Mouse (Mus musculus) left cerebral cortex, postnatal 10 days (tissue): ENCODE results near the gene Tmem39a. TPM values are rescaled to one million over a fixed set of nuclear protein-coding genes. Genes with fewer than 3 reads are reported as not detected.

ENCODE experiments used
- DNase-seq, 2 experiments: peaks; one replicate each; pipeline ENCODE4 v3.0.0; 2021 to 2022; ENCODE audit warnings: low spot score in 2 of 2, mixed read lengths in 1 of 2; ENCODE audit errors: extremely low spot score in 1 of 2
- intact Hi-C: fragments of 180-260 bp; cut with DNase I; formaldehyde crosslinking; loops from one replicate; pipeline ENCODE4 v1.15.1; 2025
- total RNA-seq, 2 experiments: library from RNA; stranded (reverse); gene quantifications; 2 replicates each; pipeline ENCODE4 v1.2.3; 2021

Tmem39a gene
- total RNA-seq, 2 experiments from 2014 or later, result 19.5 to 22.9 TPM

- intact Hi-C loops, result loop anchor here (10.0 kb wide), 1 partner anchor 104 kb away; no protein-coding TSS in a partner anchor
Observed at GRCm38 (mm10) chr16:38620696-38621450, 62.4 kb downstream of the Tmem39a start.

DNA sequence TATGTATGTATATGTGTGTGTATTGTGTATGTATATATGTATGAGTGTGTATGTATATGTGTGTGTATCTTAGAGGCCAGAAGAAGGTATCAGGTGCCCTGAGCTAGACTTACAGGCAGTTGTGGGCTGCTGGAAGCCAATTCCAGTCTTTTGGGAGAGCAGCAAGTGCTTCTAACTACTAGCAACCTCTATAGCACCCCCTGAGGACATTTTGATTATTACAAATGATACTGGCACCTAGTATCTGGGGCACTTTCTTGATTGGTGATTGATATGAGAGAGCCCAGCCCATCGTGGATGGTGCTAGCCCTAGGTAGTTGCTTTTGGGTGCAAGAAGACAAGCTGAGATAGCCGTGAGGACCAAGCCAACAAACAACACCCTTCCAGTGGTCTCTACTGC, 63.8 kb downstream of the Tmem39a start:
- DNase-seq, result no peak
- intact Hi-C loops, result loop anchor here (10.0 kb wide), 1 partner anchor 103 kb away; no protein-coding TSS in a partner anchor

More at GRCm38 (mm10) chr16:38620696-38621450, 62.4 kb downstream of the Tmem39a start:
- no peak for DNase-seq

GRCm38 (mm10) chr16:38624303-38624702, 65.8 kb downstream of the Tmem39a start:
- no peak for DNase-seq
- intact Hi-C loops, result loop anchor here (10.0 kb wide), 1 partner anchor 100 kb away; no protein-coding TSS in a partner anchor

- intact Hi-C loops, result loop anchor here (10.0 kb wide), 1 partner anchor 99 kb away; no protein-coding TSS in a partner anchor
- DNase-seq, result no peak
Observed at GRCm38 (mm10) chr16:38625411-38625810, 66.9 kb downstream of the Tmem39a start.

GRCm38 (mm10) chr16:38625811-38626369, 67.4 kb downstream of the Tmem39a start:
- intact Hi-C loops, result loop anchor here (10.0 kb wide), 1 partner anchor 99 kb away; no protein-coding TSS in a partner anchor
- DNase-seq, result no peak

- intact Hi-C loops, result loop anchor here (10.0 kb wide), 1 partner anchor 73 kb away; no protein-coding TSS in a partner anchor
- DNase-seq, result peak in 1 of 2 experiments; percentile 74
Observed at GRCm38 (mm10) chr16:38632147-38632546, 73.6 kb downstream of the Tmem39a start.

DNA sequence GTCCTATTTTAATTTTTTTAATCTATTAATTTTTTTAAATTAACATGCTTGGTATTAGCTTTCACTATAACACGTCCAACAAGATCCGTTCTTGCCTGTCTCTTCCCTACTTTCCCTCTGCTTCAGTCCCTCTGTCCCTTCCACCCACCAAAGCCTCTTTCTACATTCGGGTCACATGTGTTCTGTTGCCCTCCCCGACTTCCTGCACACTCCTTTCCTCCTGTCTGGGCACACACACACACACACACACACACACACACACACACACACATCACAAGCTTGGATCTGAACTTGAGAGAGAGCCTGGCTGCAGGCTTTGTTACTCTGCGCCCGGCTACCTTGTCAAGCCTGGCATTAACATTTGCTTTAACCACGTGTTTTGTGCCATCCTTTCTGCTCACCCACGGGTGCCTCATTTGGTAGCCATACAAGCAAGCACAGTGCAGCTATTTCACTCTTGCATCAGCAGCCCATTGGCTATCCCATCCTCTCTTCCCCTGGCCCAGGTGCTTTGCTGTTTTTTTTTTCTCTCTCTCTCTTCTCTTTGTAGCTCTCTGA, 77.4 kb downstream of the Tmem39a start:
- intact Hi-C loops, result loop anchor here (10.0 kb wide), 1 partner anchor 69 kb away; no protein-coding TSS in a partner anchor
- DNase-seq, result no peak

GRCm38 (mm10) chr16:38636682-38637081, 78.2 kb downstream of the Tmem39a start:
- peak in 1 of 2 experiments; percentile 41 for DNase-seq
- intact Hi-C loops, result loop anchor here (10.0 kb wide), 1 partner anchor 68 kb away; no protein-coding TSS in a partner anchor

DNA sequence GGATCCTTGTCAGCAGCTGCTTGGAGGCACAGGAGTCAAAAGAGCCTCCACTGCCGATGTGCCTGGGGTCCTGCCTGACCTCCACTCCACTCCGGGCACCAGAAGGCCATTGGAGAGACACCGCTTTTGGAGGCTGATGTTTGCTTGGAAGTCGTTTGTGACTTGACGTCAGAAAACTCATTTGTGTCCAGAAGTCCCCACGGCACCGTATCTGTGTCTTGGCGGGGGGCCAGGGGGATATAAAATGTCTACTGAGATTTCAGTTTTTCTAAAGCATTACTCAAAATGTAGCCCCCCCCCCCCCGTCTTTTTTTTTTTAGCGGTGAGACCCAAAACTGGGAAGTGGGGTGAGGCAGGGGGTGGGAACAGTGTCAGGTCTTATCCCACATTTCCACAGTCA, 78.6 kb downstream of the Tmem39a start:
- no peak for DNase-seq
- intact Hi-C loops, result loop anchor here (10.0 kb wide), 1 partner anchor 68 kb away; no protein-coding TSS in a partner anchor

Other genes with a start within 250 kb of the Tmem39a start
- 1 to 10 TPM in 1 of 2 experiments, under 1 TPM in 1; 0.88 to 1.1 TPM for gene Maats1, start 216.6 kb upstream of the Tmem39a start, total RNA-seq
- 10 to 100 TPM; 47.3 to 59.1 TPM for gene Cox17, start 211.7 kb upstream of the Tmem39a start, total RNA-seq
- gene Gm21987, start 211.7 kb upstream of the Tmem39a start, total RNA-seq, result not detected
- gene Popdc2, start 196.5 kb upstream of the Tmem39a start, total RNA-seq, result under 1 TPM in 1 of 2 experiments, not detected in 1; 0.53 TPM
- 1 to 10 TPM in 1 of 2 experiments, under 1 TPM in 1; 0.67 to 1.3 TPM for gene Pla1a, start 125.6 kb upstream of the Tmem39a start, total RNA-seq
- gene Adprh, start 106.0 kb upstream of the Tmem39a start, total RNA-seq, result 10 to 100 TPM; 63.6 to 63.9 TPM
- gene Cd80, start 103.1 kb upstream of the Tmem39a start, total RNA-seq, result under 1 TPM; 0.36 to 0.49 TPM
- gene Timmdc1, start 36.0 kb upstream of the Tmem39a start, total RNA-seq, result 10 to 100 TPM; 28.5 to 28.8 TPM
- 10 to 100 TPM; 34.2 to 36.7 TPM for gene Poglut1, start 8.4 kb upstream of the Tmem39a start, total RNA-seq
- 10 to 100 TPM; 17.7 to 18.9 TPM for gene Arhgap31, start 154.6 kb downstream of the Tmem39a start, total RNA-seq
- gene B4galt4, start 183.6 kb downstream of the Tmem39a start, total RNA-seq, result 10 to 100 TPM; 19.2 to 22.1 TPM
- under 1 TPM; 0.93 to 0.99 TPM for gene Upk1b, start 241.6 kb downstream of the Tmem39a start, total RNA-seq